Mouse (Mus musculus) liver, embryonic 11.5 days (tissue): Measurements from ENCODE around the gene Ube2d3. TPM values are rescaled to one million over a fixed set of nuclear protein-coding genes. Genes with fewer than 3 reads are reported as not detected.
A peak's percentile ranks its signal among the peaks of the same experiment; 100 is the strongest.
"Not testable (repeated sequence)": the region's sequence is repeated elsewhere in the genome, so short reads cannot be mapped to it uniquely, and the experiment has no call there.

Experiments used
- ATAC-seq: fragments of 200-750 bp; cut with Nextera tagmentation; replicated peaks from 2 replicates; pipeline ENCODE4 v1.8.0; 2017; ENCODE audit warnings: moderate number of reproducible peaks, mild to moderate bottlenecking, moderate TSS enrichment, moderate library complexity; ENCODE audit not compliant: low FRiP score
- DNase-seq: peaks from one replicate; pipeline ENCODE4 v3.0.0-alpha.2; 2017; ENCODE audit warnings: low spot score
- H3K27ac ChIP-seq: fragments of 300-500 bp; sonication (generic); 2 replicates; pipeline ENCODE4 v1.5.1; 2014; ENCODE audit warnings: mild to moderate bottlenecking, low read depth, low read length, control low read depth
- H3K27me3 ChIP-seq: fragments of 300-500 bp; sonication (generic); replicated peaks from 2 replicates; pipeline ENCODE4 v1.6.1; 2014; ENCODE audit warnings: low read length, mixed read lengths; ENCODE audit not compliant: control insufficient read depth, insufficient read depth
- H3K36me3 ChIP-seq: fragments of 300-500 bp; sonication (generic); 2 replicates; pipeline ENCODE4 v1.6.1; 2014; ENCODE audit warnings: mild to moderate bottlenecking, low read length, moderate library complexity, mixed read lengths; ENCODE audit not compliant: control insufficient read depth, insufficient read depth
- H3K4me1 ChIP-seq: fragments of 300-500 bp; sonication (generic); replicated peaks from 2 replicates; pipeline ENCODE4 v1.6.1; 2014; ENCODE audit warnings: low read length, mixed read lengths; ENCODE audit not compliant: control insufficient read depth, insufficient read depth
- H3K4me2 ChIP-seq: fragments of 300-500 bp; sonication (generic); 2 replicates; pipeline ENCODE4 v1.6.1; 2014; ENCODE audit warnings: mild to moderate bottlenecking, control low read depth, moderate library complexity
- H3K4me3 ChIP-seq: fragments of 300-500 bp; sonication (generic); 2 replicates; pipeline ENCODE4 v1.5.1; 2014; ENCODE audit warnings: low read depth, low read length, control low read depth
- H3K9ac ChIP-seq: fragments of 300-500 bp; sonication (generic); 2 replicates; pipeline ENCODE4 v1.6.1; 2014; ENCODE audit warnings: low read depth, low read length, control low read depth
- H3K9me3 ChIP-seq: fragments of 300-500 bp; sonication (generic); 2 replicates; pipeline ENCODE4 v1.6.1; 2016; ENCODE audit warnings: low read length, inconsistent platforms, mixed read lengths; ENCODE audit not compliant: control insufficient read depth
- WGBS: fragments of 180-500 bp; shearing (Covaris S2); extraction: QIAGEN DNeasy Blood & Tissue Kit; methylation state at CpG from one replicate; pipeline ENCODE4 v1.1.7; 2014; 5-methylcytosine and 5-hydroxymethylcytosine counted together
- polyA plus RNA-seq: library from polyadenylated mRNA; unstranded; fragments of >200 nt; fragmentation: Nextera tagmentation; extraction: Ambion mirVana; gene quantifications from 2 replicates; pipeline ENCODE4 v1.2.1, GENCODE M21; 2014

Ube2d3 gene
- polyA plus RNA-seq, 1 experiment from 2014 or later = 502 TPM

DNA sequence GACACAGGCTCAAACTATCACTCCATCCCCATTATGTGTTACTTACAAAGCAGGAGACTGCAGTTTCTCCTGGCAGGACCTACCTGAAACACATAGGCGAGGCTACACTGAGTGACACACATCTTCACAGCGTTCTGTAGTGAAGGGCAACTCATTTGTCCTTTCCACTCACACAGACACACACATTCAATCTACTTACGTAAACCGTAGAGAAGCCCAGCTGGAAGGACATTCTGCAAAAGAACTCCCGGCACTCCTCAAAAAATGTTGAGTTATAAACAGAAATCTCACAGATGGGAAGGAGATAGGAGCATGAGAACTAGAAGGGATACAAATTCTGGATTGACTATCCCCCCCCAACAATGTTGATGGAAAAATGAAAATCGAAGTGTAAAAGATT lies 38.3 kb downstream of the Ube2d3 start:
- Histone ChIP-seq H3K9ac (no peak overlapping the region), H3K27me3 (no peaks in the 10 kb centered on the region), H3K4me2 (no peak overlapping the region), H3K4me1 (no peaks in the 10 kb centered on the region), H3K9me3 (no peaks in the 10 kb centered on the region), H3K36me3 (no peaks in the 10 kb centered on the region), H3K27ac (no peak overlapping the region), H3K4me3 (no peak overlapping the region)
- DNase-seq = no peak
- ATAC-seq = no peak
- 78% methylated on average over 6 of the region's 6 CpGs for WGBS

GRCm38 (mm10) chr3:135476977-135477376 lies 39.0 kb downstream of the Ube2d3 start:
- no peaks in the 10 kb centered on the region for H3K9me3 ChIP-seq
- ATAC-seq = no peak

GRCm38 (mm10) chr3:135479090-135479489 lies 41.1 kb downstream of the Ube2d3 start:
- not testable (repeated sequence) for H3K4me1 ChIP-seq, ATAC-seq, H3K27ac ChIP-seq, H3K9me3 ChIP-seq, DNase-seq, H3K4me2 ChIP-seq, H3K27me3 ChIP-seq, H3K4me3 ChIP-seq, H3K36me3 ChIP-seq, H3K9ac ChIP-seq
- 72% methylated on average over 5 of the region's 5 CpGs for WGBS

More at GRCm38 (mm10) chr3:135476977-135477376, 39.0 kb downstream of the Ube2d3 start:
- Histone ChIP-seq H3K9ac (no peak overlapping the region), H3K4me1 (no peaks in the 10 kb centered on the region), H3K27ac (no peak overlapping the region), H3K4me3 (no peak overlapping the region), H3K27me3 (no peaks in the 10 kb centered on the region), H3K4me2 (no peak overlapping the region), H3K36me3 (no peaks in the 10 kb centered on the region)
- WGBS = 73% methylated on average over 2 of the region's 2 CpGs
- no peak for DNase-seq

- ATAC-seq (no peak), DNase-seq (no peak)
- H3K9ac ChIP-seq = no peak overlapping the region
- H3K27ac ChIP-seq = no peak overlapping the region
- no peaks in the 10 kb centered on the region for H3K36me3 ChIP-seq
- H3K4me2 ChIP-seq = no peak overlapping the region
- H3K4me3 ChIP-seq = no peak overlapping the region
- H3K27me3 ChIP-seq = no peaks in the 10 kb centered on the region
- H3K4me1 ChIP-seq = no peaks in the 10 kb centered on the region
- 79% methylated on average over 6 of the region's 6 CpGs for WGBS
- H3K9me3 ChIP-seq = no peaks in the 10 kb centered on the region
Measured at GRCm38 (mm10) chr3:135480767-135481166, 42.8 kb downstream of the Ube2d3 start.

DNA sequence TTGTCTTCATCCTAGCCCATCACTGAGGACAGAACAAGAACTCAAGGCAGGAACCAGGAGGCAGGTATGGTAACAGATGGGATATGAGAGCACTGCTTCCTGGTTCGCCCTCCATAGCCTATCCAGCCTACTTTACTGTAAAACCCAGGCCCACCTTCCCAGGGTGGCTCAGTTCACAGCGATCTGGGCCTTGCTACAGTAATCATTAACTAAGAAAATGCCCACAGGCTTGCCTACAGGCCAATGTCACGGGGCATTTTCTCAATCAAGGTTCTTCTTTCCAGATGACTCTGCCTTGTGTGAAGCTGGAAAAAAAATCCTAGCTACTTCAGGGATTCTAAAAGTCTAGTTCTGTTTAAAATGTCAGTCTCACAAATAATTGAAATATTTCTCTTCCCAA lies 43.7 kb downstream of the Ube2d3 start:
- H3K9me3 ChIP-seq = no peaks in the 10 kb centered on the region
- H3K4me2 ChIP-seq = no peak overlapping the region
- no peak for ATAC-seq
- no peaks in the 10 kb centered on the region for H3K36me3 ChIP-seq
- no peak overlapping the region for H3K27ac ChIP-seq
- no peaks in the 10 kb centered on the region for H3K27me3 ChIP-seq
- no peak overlapping the region for H3K4me3 ChIP-seq
- H3K9ac ChIP-seq = no peak overlapping the region
- WGBS = 77% methylated on average over 3 of the region's 3 CpGs
- H3K4me1 ChIP-seq = no peaks in the 10 kb centered on the region
- DNase-seq = no peak

DNA sequence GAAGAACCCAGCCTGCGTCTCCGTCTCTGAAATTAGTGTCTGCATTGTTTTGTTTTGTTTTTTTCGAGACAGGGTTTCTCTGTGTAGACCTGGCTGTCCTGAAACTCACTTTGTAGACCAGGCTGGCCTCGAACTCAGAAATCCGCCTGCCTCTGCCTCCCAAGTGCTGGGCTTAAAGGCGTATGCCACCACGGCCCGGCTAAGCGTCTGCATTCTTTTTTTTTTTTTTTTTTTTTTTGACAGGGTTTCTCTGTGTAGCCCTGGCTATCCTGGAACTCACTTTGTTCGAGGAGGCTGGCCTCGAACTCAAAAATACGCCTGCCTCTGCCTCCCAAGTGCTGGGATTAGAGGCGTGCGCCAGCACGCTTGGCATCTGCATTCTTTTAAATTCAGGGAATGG lies 46.7 kb downstream of the Ube2d3 start:
- ATAC-seq = not testable (repeated sequence)

GRCm38 (mm10) chr3:135485128-135485899 lies 47.4 kb downstream of the Ube2d3 start, which contains the start of gene Manba:
Gene Manba, plus strand, starts transcription at chr3:135485611.
- ATAC-seq (peak; percentile 92), DNase-seq (peak; percentile 84)
- WGBS = 2% methylated on average over 48 of the region's 48 CpGs
- Histone ChIP-seq H3K4me2 (peak within 1 kb of the TSS; percentile 96), H3K4me3 (peak within 1 kb of the TSS; percentile 81), H3K4me1 (no peaks in the 10 kb centered on the region), H3K9me3 (no peaks in the 10 kb centered on the region), H3K27ac (no peak within 1 kb of the TSS), H3K9ac (peak within 1 kb of the TSS; percentile 75), H3K36me3 (no peaks in the 10 kb centered on the region), H3K27me3 (no peaks in the 10 kb centered on the region)

More for the DNA sequence above, 46.7 kb downstream of the Ube2d3 start:
- not testable (repeated sequence) for H3K9me3 ChIP-seq, H3K27me3 ChIP-seq, H3K9ac ChIP-seq, DNase-seq, H3K27ac ChIP-seq, H3K4me1 ChIP-seq, H3K36me3 ChIP-seq
- 79% methylated on average over 15 of the region's 15 CpGs for WGBS
- H3K4me2 ChIP-seq = peak overlapping the region; percentile 96
- H3K4me3 ChIP-seq = peak overlapping the region; percentile 81

- Histone ChIP-seq H3K27me3 (no peaks in the 10 kb centered on the region), H3K4me1 (no peaks in the 10 kb centered on the region), H3K4me2 (peak overlapping the region; percentile 96), H3K36me3 (0 out of 2 replicates have a peak, but pooled peaks cover 2% of the 10 kb centered on the region), H3K9me3 (no peaks in the 10 kb centered on the region), H3K27ac (no peak overlapping the region), H3K9ac (peak overlapping the region; percentile 75), H3K4me3 (peak overlapping the region; percentile 81)
- no peak for DNase-seq
- ATAC-seq = no peak
- 14% methylated on average over 9 of the region's 9 CpGs for WGBS
Measured at GRCm38 (mm10) chr3:135485900-135486241, 47.9 kb downstream of the Ube2d3 start.

DNA sequence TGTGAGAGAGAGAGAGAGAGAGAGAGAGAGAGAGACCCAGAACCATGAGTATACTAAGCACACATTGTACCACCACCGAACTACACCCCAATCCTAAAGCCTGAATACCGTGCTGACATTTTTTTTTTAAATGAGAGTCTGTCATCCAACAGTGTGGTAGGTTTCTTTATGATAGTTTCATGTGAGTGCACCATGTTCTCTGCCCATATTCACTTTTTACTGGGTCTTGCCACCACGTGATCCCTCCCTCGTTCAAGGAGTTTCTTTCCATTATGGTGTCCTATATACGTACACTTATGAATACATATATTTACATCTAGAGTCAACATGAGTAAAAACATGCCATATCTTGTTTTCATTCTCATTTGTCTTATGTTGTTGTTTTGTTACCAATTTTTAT lies 48.4 kb downstream of the Ube2d3 start:
- no peak for ATAC-seq
- H3K9ac ChIP-seq = peak overlapping the region; percentile 75
- 71% methylated on average over 5 of the region's 5 CpGs for WGBS

More for the DNA sequence above, 48.4 kb downstream of the Ube2d3 start:
- DNase-seq = no peak
- Histone ChIP-seq H3K27me3 (no peaks in the 10 kb centered on the region), H3K4me2 (peak overlapping the region; percentile 96), H3K4me3 (peak overlapping the region; percentile 81), H3K4me1 (no peaks in the 10 kb centered on the region), H3K36me3 (0 out of 2 replicates have a peak, but pooled peaks cover 2% of the 10 kb centered on the region), H3K27ac (no peak overlapping the region), H3K9me3 (no peaks in the 10 kb centered on the region)
